Mouse (Mus musculus): ENCODE results near the gene Kif2c. TPM values are rescaled to one million over a fixed set of nuclear protein-coding genes. Genes with fewer than 3 reads are reported as not detected.

Gene Kif2c
- total and polyA plus RNA-seq, 3 experiments: 32.6 to 45.1 TPM; not detected in 1

- TF ChIP-seq MYC (IDR thresholded peaks at IDR 0.05; ENCODE audit: low read depth, low read length): peak; percentile 100
- TF ChIP-seq MEF2A (IDR thresholded peaks at IDR 0.05; ENCODE audit: extremely low read depth, insufficient replicate concordance, low read depth, low read length, poor library complexity, severe bottlenecking): no peak
- TF ChIP-seq ETS1 (IDR thresholded peaks at IDR 0.05; ENCODE audit: low read depth, low read length): no peak
- no peak for TF ChIP-seq CHD2 (IDR thresholded peaks at IDR 0.05; ENCODE audit: low read length)
- no peak for TF ChIP-seq JUND (IDR thresholded peaks at IDR 0.05; ENCODE audit: low read depth, low read length)
- no peak for TF ChIP-seq CHD1 (IDR thresholded peaks at IDR 0.05; ENCODE audit: low read depth, low read length)
- peak; percentile 78 for TF ChIP-seq SMC3 (IDR thresholded peaks at IDR 0.05; ENCODE audit: low read depth, low read length)
- no peak for TF ChIP-seq EP300 (IDR thresholded peaks at IDR 0.05; ENCODE audit: low read depth in 1 of 2, low read length in 2 of 2)
- no peak for TF ChIP-seq KAT2A (conservative IDR thresholded peaks at IDR 0.05; ENCODE audit: low read depth, low read length)
- TF ChIP-seq ZKSCAN1 (IDR thresholded peaks at IDR 0.05; ENCODE audit: low read depth, low read length): no peak
- TF ChIP-seq TCF12 (IDR thresholded peaks at IDR 0.05; ENCODE audit: low read depth, low read length): no peak
- no peak for TF ChIP-seq ELF1 (IDR thresholded peaks at IDR 0.05; ENCODE audit: low read depth, low read length)
Observed at GRCm38 (mm10) chr4:117139217-117139612, 43.2 kb downstream of the Kif2c start (continued).

- Histone ChIP-seq H3K79me2 (ENCODE audit: control insufficient read depth, insufficient read depth, low read length, poor library complexity) (peaks cover 2% of the 10 kb centered on the region), H3K4me1 (ENCODE audit: control insufficient read depth in 1 of 2, insufficient read depth in 2 of 2, low read length in 2 of 2) (peaks cover 5 to 22% of the 10 kb centered on the region in 2 experiments), H3K27me3 (ENCODE audit: control insufficient read depth in 1 of 2, insufficient read depth in 2 of 2, low read length in 2 of 2) (no peaks in the 10 kb centered on the region), H3K36me3 (ENCODE audit: control insufficient read depth in 1 of 2, insufficient read depth in 2 of 2, low read length in 2 of 2) (peaks cover 0 to 4% of the 10 kb centered on the region in 2 experiments; a peak in 2 of 4 replicates), H3K27ac (ENCODE audit: control insufficient read depth, low read depth, low read length) (peak overlapping the region; percentile 55), H3K9ac (ENCODE audit: control insufficient read depth, low read depth, low read length, poor library complexity, severe bottlenecking) (peak overlapping the region; percentile 70), H3K9me3 (replicated peaks; ENCODE audit: insufficient read depth, low read length) (no peaks in the 10 kb centered on the region), H3K4me3 (ENCODE audit: control insufficient read depth in 1 of 2, insufficient read depth in 1 of 2, low read depth in 2 of 2, low read length in 2 of 2) (peak overlapping the region; percentile 3 to 8; a peak in 2 of 4 replicates)
- no peak for DNase-seq (ENCODE audit: low read depth, low spot score)
- no peak for TF ChIP-seq JUND (IDR thresholded peaks at IDR 0.05; ENCODE audit: low read depth, low read length)
- TF ChIP-seq CTCF (IDR thresholded peaks at IDR 0.05 in 2 of 3, conservative IDR thresholded peaks at IDR 0.05 in 1 of 3; ENCODE audit: control insufficient read depth in 1 of 3, insufficient read depth in 1 of 3, low read depth in 2 of 3, low read length in 3 of 3, poor library complexity in 1 of 3, severe bottlenecking in 1 of 3): no peak
- no peak for TF ChIP-seq TAL1 (IDR thresholded peaks at IDR 0.05; ENCODE audit: low read length)
- no peak for TF ChIP-seq GATA1 (IDR thresholded peaks at IDR 0.05; ENCODE audit: low read depth, low read length)
- no peak for TF ChIP-seq TCF12 (IDR thresholded peaks at IDR 0.05; ENCODE audit: low read depth, low read length)
- no peak; a peak in 1 of 4 replicates for TF ChIP-seq POLR2A (IDR thresholded peaks at IDR 0.05; ENCODE audit: control insufficient read depth in 1 of 2, insufficient read depth in 1 of 2, low read depth in 1 of 2, low read length in 2 of 2, poor library complexity in 1 of 2)
- no peak for TF ChIP-seq UBTF (IDR thresholded peaks at IDR 0.05; ENCODE audit: borderline replicate concordance, insufficient read depth, low read depth, low read length)
- TF ChIP-seq ZC3H11A (IDR thresholded peaks at IDR 0.05; ENCODE audit: low read depth, low read length): no peak
- no peak for TF ChIP-seq TBP (IDR thresholded peaks at IDR 0.05; ENCODE audit: low read depth, low read length)
Observed at GRCm38 (mm10) chr4:117138295-117139216, 43.9 kb downstream of the Kif2c start.
